Mouse (Mus musculus) embryonic fibroblast, embryonic 13.5 days (primary cell): Measurements from ENCODE around the gene Crb2. TPM values are rescaled to one million over a fixed set of nuclear protein-coding genes. Genes with fewer than 3 reads are reported as not detected.
A peak's percentile ranks its signal among the peaks of the same experiment; 100 is the strongest.

Experiments used
- H3K27ac ChIP-seq: 2 replicates; pipeline ENCODE4 v1.5.1; 2012; ENCODE audit warnings: low read length, control low read depth, inconsistent platforms; ENCODE audit not compliant: insufficient read depth
- H3K4me1 ChIP-seq: 2 replicates; pipeline ENCODE4 v1.6.1; 2011; ENCODE audit warnings: low read length; ENCODE audit not compliant: control insufficient read depth, insufficient read depth
- H3K4me3 ChIP-seq: 2 replicates; pipeline ENCODE4 v1.5.1; 2011; ENCODE audit warnings: mild to moderate bottlenecking, control low read depth, low read length; ENCODE audit not compliant: insufficient read depth
- CTCF ChIP-seq: IDR thresholded peaks from 2 replicates; pipeline ENCODE4 v1.5.1; 2011; ENCODE audit warnings: mild to moderate bottlenecking, control low read depth, low read length, moderate library complexity, borderline replicate concordance; ENCODE audit not compliant: insufficient read depth
- POLR2A ChIP-seq: IDR thresholded peaks from 2 replicates; pipeline ENCODE4 v1.6.1; 2011; ENCODE audit warnings: low read depth, mild to moderate bottlenecking, control low read depth, low read length, moderate library complexity
- polyA plus RNA-seq: library from polyadenylated mRNA; stranded (reverse); fragments of >200 nt; gene quantifications from 2 replicates; pipeline ENCODE4 v1.2.4, GENCODE M21; 2011; ENCODE audit warnings: low read depth; ENCODE audit not compliant: missing spikeins, insufficient read length

Crb2 gene
- polyA plus RNA-seq, 1 experiment, result 0.32 TPM

DNA sequence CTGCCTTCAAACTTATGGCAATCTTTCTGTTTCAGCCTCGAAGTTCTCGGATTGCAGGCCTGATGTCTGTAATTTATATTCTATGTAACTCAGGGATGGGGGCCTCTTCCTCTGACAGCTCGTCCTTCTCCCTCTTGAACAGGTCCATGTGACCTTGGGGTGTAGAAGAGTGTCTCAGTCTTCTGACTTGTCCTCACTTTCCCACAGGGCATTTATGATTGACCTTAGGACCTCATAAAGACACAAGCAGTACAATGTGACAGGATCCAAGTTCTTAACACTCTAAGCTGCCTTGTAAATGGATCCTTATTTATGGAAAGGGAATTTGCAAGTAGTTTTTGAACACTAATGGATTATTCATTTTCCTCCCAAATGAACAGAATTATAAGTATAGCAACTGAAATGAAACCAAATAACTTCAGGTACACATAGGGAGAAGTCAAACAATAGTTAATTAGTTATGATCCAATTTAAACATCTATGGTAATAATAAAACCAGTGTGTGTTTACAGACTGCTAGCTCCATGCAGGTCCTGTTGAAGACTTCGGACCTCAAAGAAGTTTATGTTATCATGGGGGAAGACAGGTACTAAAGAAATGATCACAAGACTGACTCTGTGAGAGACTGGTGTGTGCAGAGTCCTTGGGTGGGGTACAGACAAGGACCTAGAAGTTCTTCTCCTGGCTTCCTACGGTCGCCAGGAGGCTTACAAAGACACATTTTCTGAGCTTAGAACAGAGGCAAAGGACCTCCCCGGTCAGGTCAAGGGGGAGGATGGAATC is 62.3 kb downstream of the Crb2 start:
- Histone ChIP-seq H3K27ac (no peak overlapping the region), H3K4me1 (peaks cover 11% of the 10 kb centered on the region; the same call in 1 of the 2 replicates), H3K4me3 (no peak overlapping the region)
- no peak for TF ChIP-seq POLR2A
- no peak for TF ChIP-seq CTCF

- Histone ChIP-seq H3K27ac (peak overlapping the region; percentile 82; the same call in 1 of the 2 replicates), H3K4me3 (no peak overlapping the region), H3K4me1 (peaks cover 11% of the 10 kb centered on the region; the same call in 1 of the 2 replicates)
- TF ChIP-seq POLR2A, result no peak
- TF ChIP-seq CTCF, result no peak
These were observed 63.9 kb downstream of the Crb2 start for GRCm38 (mm10) chr2:37839922-37840321.

GRCm38 (mm10) chr2:37842151-37842569 is 66.1 kb downstream of the Crb2 start:
- no peak for TF ChIP-seq CTCF
- no peak for TF ChIP-seq POLR2A
- peak overlapping the region; percentile 82 for H3K27ac ChIP-seq
- H3K4me3 ChIP-seq, result no peak overlapping the region
- peaks cover 11% of the 10 kb centered on the region; the same call in 1 of the 2 replicates for H3K4me1 ChIP-seq

DNA sequence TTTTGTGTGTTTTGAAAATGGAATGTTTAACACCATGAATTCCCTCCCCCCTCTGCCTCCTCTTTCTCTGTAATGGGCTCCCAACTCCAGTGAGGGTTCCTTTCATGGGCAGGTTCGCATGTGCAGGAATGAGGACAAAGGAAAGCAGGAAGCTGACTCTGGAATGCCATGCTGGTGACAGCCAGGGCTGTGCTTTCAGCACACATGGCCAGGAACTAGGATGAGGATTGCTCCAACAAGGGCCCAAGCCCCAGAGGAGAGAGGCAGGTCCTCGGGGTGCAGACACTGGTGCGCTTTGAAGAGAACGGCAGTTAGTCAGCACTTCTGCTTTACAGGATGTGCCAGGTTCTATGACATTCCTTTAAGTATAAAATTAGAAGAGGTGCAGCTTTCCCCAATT is 66.7 kb downstream of the Crb2 start:
- no peak overlapping the region for H3K4me3 ChIP-seq
- TF ChIP-seq CTCF (no peak), POLR2A (no peak)
- H3K27ac ChIP-seq, result peak overlapping the region; percentile 82
- H3K4me1 ChIP-seq, result peaks cover 11% of the 10 kb centered on the region; the same call in 1 of the 2 replicates

Other genes starting within 250 kb of the Crb2 start
- gene Strbp, start 72.4 kb upstream of the Crb2 start, polyA plus RNA-seq, result 23.0 and 36.1 TPM in 2 replicates